Mouse (Mus musculus): ENCODE measurements around the gene Dcaf17. TPM values are rescaled to one million over a fixed set of nuclear protein-coding genes. Genes with fewer than 3 reads are reported as not detected.

Gene Dcaf17
- polyA plus RNA-seq, 1 experiment, result 7.6 TPM

DNA sequence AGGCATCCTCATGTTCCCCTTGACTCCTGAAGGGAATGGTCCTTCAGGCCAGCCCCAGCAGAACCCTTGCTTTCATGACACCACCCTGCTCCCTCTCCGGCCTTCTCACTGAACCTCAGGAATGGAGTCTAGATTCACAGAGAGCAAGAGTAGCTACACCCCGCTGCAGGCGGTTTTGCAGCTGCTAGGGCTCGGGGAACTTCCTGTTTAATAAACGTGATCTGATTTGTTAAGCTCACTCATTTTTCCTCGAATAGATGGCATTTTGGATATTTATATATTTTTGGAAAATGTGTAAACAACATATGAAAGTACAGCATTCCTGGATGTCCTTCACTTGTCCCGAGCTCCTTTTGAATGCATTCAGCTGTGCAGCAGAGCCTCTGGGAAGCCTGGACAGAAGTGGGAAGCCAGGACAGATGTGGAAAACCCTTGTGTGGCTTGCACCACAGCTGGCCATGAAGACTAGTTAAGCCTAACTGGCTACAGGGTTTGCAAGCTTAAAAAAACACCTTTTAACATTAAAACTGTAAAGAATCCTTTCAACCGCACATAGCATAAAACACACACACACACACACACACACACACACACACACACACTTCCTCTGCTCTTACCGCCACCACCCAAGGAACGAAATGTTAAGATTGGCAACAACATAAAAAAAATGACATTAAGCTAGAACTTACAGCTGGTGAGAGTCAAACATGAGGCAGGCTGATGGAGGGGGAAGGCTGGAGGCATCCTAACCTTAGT is 72.8 kb downstream of the Dcaf17 start:
- no peak overlapping the region for H3K4me3 ChIP-seq (ENCODE audit: insufficient read depth, low read length)
- H3K27ac ChIP-seq (ENCODE audit: insufficient read depth, low read length), result no peak overlapping the region
- TF ChIP-seq POLR2A (IDR thresholded peaks at IDR 0.05; ENCODE audit: extremely low read depth, insufficient read depth, low read length) (no peak), CTCF (IDR thresholded peaks at IDR 0.05; ENCODE audit: extremely low read depth, insufficient read depth, low read length) (no peak)
- H3K4me1 ChIP-seq (ENCODE audit: control insufficient read depth, insufficient read depth, low read length), result no peaks in the 10 kb centered on the region

DNA sequence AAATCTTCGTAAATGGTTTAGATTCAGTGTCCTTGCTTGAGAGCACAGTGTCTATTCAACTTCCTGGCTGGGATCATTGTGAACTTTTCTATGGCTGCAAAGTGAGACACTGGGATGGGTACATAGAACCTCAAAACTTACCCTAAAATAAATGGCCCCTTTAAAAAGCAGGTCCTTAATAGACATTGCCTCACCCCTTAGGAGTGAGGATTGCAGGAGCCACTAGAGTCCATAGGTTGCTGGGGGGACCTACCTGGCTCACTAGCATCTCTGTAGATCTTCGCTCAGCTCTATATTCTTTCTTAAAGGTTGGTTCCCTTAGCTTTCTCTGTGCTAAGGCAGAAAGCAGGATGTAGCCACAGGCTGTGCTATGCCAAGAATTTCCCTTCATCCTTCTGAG is 75.2 kb downstream of the Dcaf17 start:
- Histone ChIP-seq H3K27ac (ENCODE audit: insufficient read depth, low read length) (no peak overlapping the region), H3K4me3 (ENCODE audit: insufficient read depth, low read length) (no peak overlapping the region), H3K4me1 (ENCODE audit: control insufficient read depth, insufficient read depth, low read length) (no peaks in the 10 kb centered on the region)
- TF ChIP-seq CTCF (IDR thresholded peaks at IDR 0.05; ENCODE audit: extremely low read depth, insufficient read depth, low read length), result no peak
- no peak for TF ChIP-seq POLR2A (IDR thresholded peaks at IDR 0.05; ENCODE audit: extremely low read depth, insufficient read depth, low read length)

DNA sequence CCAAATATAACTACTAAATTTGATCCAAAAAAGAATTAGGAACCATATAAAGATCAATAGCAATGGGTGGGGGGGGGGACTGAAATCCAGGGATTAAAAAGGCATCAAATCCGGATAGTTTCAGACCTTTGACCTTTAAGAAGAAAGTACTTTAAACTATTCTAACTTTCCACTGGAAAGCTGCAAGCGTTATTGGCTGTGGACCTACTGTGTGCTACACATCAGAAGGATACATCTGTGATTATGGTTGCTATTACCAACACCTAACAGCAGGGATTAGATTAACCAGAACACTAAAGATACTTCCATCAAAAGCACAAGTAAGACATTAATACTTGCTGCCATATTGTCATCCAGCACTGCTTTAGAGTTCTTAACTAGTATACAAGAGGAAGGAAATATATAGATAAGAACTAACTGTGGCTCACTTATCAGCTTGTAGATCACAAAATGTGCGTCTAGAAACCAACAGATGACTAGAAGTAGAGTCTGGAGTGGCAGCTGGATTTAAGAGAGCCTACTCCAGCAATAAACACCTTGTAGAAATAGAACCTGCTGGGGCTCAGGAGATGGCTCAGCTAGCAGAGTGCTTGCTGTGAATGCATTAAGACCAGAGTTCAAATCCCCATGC is 76.9 kb downstream of the Dcaf17 start:
- H3K4me3 ChIP-seq (ENCODE audit: insufficient read depth, low read length), result no peak overlapping the region
- H3K4me1 ChIP-seq (ENCODE audit: control insufficient read depth, insufficient read depth, low read length), result no peaks in the 10 kb centered on the region
- no peak for TF ChIP-seq POLR2A (IDR thresholded peaks at IDR 0.05; ENCODE audit: extremely low read depth, insufficient read depth, low read length)
- TF ChIP-seq CTCF (IDR thresholded peaks at IDR 0.05; ENCODE audit: extremely low read depth, insufficient read depth, low read length), result no peak
- no peak overlapping the region for H3K27ac ChIP-seq (ENCODE audit: insufficient read depth, low read length)

DNA sequence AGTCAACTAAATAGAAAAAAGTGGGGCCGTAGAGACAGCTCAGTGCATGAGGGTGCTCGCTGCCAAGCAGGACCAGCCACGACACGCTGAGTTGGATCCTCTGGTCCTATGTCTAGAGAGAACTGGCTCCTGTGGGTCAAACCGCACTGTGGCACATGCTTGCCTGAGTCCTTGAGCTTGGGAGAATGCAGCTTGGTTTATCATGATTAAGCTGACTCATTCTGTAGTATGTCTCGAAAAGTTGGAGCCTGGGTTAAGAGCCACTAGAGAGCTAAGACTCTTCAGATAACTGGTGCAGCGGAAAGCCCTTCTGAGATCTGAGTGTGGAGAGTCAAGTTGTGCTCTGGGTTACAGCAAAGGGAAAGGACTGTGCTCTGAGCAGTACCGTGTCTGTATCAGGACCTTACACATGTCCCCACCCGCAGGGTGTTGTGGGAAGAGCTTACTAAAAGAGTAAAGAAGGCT is 78.9 kb downstream of the Dcaf17 start:
- H3K27ac ChIP-seq (ENCODE audit: insufficient read depth, low read length), result no peak overlapping the region
- no peak overlapping the region for H3K4me3 ChIP-seq (ENCODE audit: insufficient read depth, low read length)
- H3K4me1 ChIP-seq (ENCODE audit: control insufficient read depth, insufficient read depth, low read length), result no peaks in the 10 kb centered on the region
- no peak for TF ChIP-seq POLR2A (IDR thresholded peaks at IDR 0.05; ENCODE audit: extremely low read depth, insufficient read depth, low read length)
- no peak for TF ChIP-seq CTCF (IDR thresholded peaks at IDR 0.05; ENCODE audit: extremely low read depth, insufficient read depth, low read length)

DNA sequence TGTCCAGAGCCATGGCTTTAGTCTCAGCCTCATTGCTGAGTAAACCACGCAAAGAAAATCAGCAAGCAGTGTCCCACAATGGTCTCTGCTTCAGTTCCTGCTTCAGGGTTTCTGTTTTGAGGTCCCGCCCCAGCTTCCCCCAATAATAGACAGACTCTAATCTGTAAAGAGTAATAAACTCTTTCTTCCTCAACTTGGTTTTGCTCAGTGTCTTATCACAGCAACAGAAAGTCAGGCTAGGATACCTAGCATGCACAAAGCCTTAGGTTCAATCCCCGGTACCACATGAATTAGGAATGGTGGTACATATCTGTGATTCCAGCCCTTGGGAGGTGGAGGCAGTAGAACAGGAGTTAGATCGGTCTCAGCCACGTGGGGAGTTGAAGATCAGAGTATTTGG is 79.7 kb downstream of the Dcaf17 start:
- no peaks in the 10 kb centered on the region for H3K4me1 ChIP-seq (ENCODE audit: control insufficient read depth, insufficient read depth, low read length)
- no peak overlapping the region for H3K4me3 ChIP-seq (ENCODE audit: insufficient read depth, low read length)
- H3K27ac ChIP-seq (ENCODE audit: insufficient read depth, low read length), result no peak overlapping the region
- TF ChIP-seq CTCF (IDR thresholded peaks at IDR 0.05; ENCODE audit: extremely low read depth, insufficient read depth, low read length) (no peak), POLR2A (IDR thresholded peaks at IDR 0.05; ENCODE audit: extremely low read depth, insufficient read depth, low read length) (no peak)

DNA sequence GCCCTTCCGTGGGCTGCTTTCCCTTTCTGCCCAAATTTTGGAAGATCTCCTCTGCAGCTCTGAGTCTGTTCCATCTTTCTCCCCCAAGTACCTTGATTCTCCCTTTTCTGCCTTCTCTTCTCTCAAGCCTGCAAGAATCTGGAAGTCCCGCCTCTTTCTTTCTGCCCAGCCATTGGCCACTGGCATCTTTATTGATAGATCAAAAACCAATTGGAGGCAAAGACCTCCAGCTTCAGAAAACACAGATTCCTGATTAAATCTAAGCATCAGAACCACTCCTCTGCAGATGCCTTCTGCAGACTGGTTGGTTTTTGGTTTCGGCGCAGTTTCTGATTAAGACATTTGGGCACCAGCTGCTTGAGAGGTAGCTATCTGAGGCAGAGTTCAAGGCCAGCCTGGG is 85.5 kb downstream of the Dcaf17 start:
- Histone ChIP-seq H3K4me3 (ENCODE audit: insufficient read depth, low read length) (no peak overlapping the region), H3K27ac (ENCODE audit: insufficient read depth, low read length) (no peak overlapping the region), H3K4me1 (ENCODE audit: control insufficient read depth, insufficient read depth, low read length) (no peaks in the 10 kb centered on the region)
- TF ChIP-seq POLR2A (IDR thresholded peaks at IDR 0.05; ENCODE audit: extremely low read depth, insufficient read depth, low read length) (no peak), CTCF (IDR thresholded peaks at IDR 0.05; ENCODE audit: extremely low read depth, insufficient read depth, low read length) (no peak)

DNA sequence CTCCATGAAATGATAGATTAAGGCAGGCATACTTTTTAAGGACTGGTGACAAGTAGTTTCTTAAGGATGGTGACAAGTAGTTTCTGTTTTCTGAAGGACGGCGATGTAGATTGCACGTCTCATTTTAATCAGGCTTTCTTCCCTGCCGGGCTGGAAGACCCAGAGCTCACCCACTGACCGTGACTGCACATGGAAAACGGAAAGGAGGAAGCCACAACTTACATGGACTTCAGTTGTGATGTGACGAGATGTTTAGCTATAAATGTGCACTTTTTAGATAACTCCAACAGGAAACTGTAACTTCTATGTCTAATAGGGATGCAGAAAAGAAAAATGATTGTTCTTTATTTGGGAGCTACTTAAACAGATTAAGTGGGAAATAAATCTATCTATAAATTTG is 87.3 kb downstream of the Dcaf17 start:
- Histone ChIP-seq H3K4me3 (ENCODE audit: insufficient read depth, low read length) (no peak overlapping the region), H3K4me1 (ENCODE audit: control insufficient read depth, insufficient read depth, low read length) (no peaks in the 10 kb centered on the region), H3K27ac (ENCODE audit: insufficient read depth, low read length) (no peak overlapping the region)
- TF ChIP-seq POLR2A (IDR thresholded peaks at IDR 0.05; ENCODE audit: extremely low read depth, insufficient read depth, low read length) (no peak), CTCF (IDR thresholded peaks at IDR 0.05; ENCODE audit: extremely low read depth, insufficient read depth, low read length) (no peak)

DNA sequence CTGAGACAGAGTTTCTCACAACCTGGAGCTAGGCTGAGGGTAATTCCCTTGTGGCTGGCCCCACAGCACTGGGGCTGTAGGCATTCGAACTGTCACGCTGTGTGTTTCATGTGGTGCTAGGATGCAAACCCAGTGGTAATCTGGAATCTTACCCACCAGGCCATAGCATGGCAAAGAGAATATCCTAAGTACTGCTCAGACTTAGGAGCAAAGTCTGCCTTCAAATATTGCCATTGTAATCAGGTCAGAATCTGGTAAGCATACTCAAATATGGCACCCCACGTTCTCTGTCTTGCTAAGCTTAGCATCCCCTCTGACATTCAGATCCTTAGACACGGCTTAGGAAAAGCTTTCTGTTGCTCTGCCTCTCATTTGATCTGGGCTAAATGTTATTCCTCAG is 90.7 kb downstream of the Dcaf17 start:
- TF ChIP-seq CTCF (IDR thresholded peaks at IDR 0.05; ENCODE audit: extremely low read depth, insufficient read depth, low read length) (no peak), POLR2A (IDR thresholded peaks at IDR 0.05; ENCODE audit: extremely low read depth, insufficient read depth, low read length) (no peak)
- no peak overlapping the region for H3K4me3 ChIP-seq (ENCODE audit: insufficient read depth, low read length)
- H3K27ac ChIP-seq (ENCODE audit: insufficient read depth, low read length), result no peak overlapping the region
- H3K4me1 ChIP-seq (ENCODE audit: control insufficient read depth, insufficient read depth, low read length), result no peaks in the 10 kb centered on the region

DNA sequence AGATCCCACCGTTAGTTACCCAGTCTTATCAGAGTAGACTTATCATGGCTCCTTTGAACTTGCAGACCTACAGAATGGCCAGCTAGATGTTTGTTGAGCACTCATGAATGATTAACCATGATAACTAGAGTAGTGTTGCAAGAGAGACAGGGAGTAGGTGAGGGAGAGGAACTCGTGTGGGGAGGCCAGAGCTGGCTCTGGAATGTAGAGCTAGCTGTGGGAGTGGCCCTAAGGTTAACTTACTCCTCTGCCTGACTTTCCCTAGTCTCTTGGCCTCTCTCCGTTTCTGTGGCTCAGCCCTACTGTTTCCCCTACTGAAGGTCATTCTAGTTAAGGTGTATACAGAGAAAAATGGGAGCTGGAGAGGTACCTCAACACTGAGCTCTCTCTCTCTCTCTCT is 91.1 kb downstream of the Dcaf17 start:
- no peak for TF ChIP-seq POLR2A (IDR thresholded peaks at IDR 0.05; ENCODE audit: extremely low read depth, insufficient read depth, low read length)
- no peak overlapping the region for H3K27ac ChIP-seq (ENCODE audit: insufficient read depth, low read length)
- H3K4me3 ChIP-seq (ENCODE audit: insufficient read depth, low read length), result no peak overlapping the region
- H3K4me1 ChIP-seq (ENCODE audit: control insufficient read depth, insufficient read depth, low read length), result no peaks in the 10 kb centered on the region

DNA sequence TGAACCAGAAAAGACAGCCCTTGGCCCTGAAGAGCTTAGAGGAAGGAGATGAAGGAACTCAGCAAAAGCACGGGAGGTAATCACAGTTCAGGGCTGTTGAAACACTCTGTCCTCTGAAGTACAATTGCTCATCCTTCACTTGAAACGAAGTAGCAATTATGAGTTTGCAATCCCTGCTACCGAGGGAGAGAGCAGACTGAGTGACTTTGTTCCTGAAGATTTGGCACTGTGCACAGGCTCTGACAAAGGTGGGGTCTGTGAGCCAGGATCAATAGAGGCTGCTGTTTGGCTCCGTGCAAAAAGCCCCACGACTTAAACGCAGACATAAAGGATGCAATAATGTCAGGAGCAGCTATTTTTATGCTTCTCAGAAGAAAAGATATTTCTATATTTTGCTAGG is 92.7 kb downstream of the Dcaf17 start:
- no peaks in the 10 kb centered on the region for H3K4me1 ChIP-seq (ENCODE audit: control insufficient read depth, insufficient read depth, low read length)
- no peak overlapping the region for H3K4me3 ChIP-seq (ENCODE audit: insufficient read depth, low read length)
- H3K27ac ChIP-seq (ENCODE audit: insufficient read depth, low read length), result no peak overlapping the region
- TF ChIP-seq CTCF (IDR thresholded peaks at IDR 0.05; ENCODE audit: extremely low read depth, insufficient read depth, low read length), result no peak
- TF ChIP-seq POLR2A (IDR thresholded peaks at IDR 0.05; ENCODE audit: extremely low read depth, insufficient read depth, low read length), result no peak

Other genes starting within 250 kb of the Dcaf17 start
- 45.5 and 47.5 TPM in 2 replicates for gene Tlk1, start 229.6 kb upstream of the Dcaf17 start, polyA plus RNA-seq (2012; rRNA removed)
- 13.4 and 14.9 TPM in 2 replicates for gene Mettl8, start 255 bp downstream of the Dcaf17 start, polyA plus RNA-seq (2012; rRNA removed)
- gene Cybrd1, start 62.6 kb downstream of the Dcaf17 start, polyA plus RNA-seq (2012; rRNA removed), result 1.4 and 1.7 TPM in 2 replicates
- 172 and 178 TPM in 2 replicates for gene Dync1i2, start 156.4 kb downstream of the Dcaf17 start, polyA plus RNA-seq (2012; rRNA removed)